Mouse (Mus musculus) liver, postnatal 0 days (tissue): Measurements from ENCODE around the gene Vwce.

ENCODE experiments used
- CTCF ChIP-seq: sonication (generic); IDR thresholded peaks from 2 replicates; pipeline ENCODE4 v1.5.1; 2016; ENCODE audit warnings: antibody characterized with exemption, low read depth
- EP300 ChIP-seq: IDR thresholded peaks from 2 replicates; pipeline ENCODE4 v1.6.1; 2016; ENCODE audit warnings: antibody characterized with exemption, low read depth, mild to moderate bottlenecking

DNA sequence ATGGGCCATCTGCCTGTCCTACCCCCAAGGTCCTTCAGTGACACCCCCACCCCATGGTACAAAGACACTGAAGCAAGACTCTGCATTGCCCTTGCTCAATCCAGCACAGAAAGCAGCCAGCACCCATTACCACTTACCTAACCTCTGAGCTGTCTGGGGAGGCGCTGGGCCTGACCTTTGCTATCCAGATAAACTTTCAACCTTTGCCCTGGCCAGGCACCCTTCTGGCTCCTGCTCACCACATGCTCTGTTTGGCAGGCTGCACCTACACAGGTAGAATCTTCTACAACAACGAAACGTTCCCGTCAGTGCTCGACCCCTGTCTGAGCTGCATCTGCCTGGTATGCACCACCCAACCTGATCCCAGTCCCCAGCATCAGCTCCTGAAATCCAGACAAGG is 23.7 kb downstream of the Vwce start:
- no peak for TF ChIP-seq CTCF
- no peak for TF ChIP-seq EP300
